Mouse (Mus musculus): ENCODE measurements around the gene Ercc1. TPM values are rescaled to one million over a fixed set of nuclear protein-coding genes. Genes with fewer than 3 reads are reported as not detected.

The Ercc1 gene
- total RNA-seq, 4 experiments from 2014 or later, result 34.9 to 42.8 (median 38.6) TPM

DNA sequence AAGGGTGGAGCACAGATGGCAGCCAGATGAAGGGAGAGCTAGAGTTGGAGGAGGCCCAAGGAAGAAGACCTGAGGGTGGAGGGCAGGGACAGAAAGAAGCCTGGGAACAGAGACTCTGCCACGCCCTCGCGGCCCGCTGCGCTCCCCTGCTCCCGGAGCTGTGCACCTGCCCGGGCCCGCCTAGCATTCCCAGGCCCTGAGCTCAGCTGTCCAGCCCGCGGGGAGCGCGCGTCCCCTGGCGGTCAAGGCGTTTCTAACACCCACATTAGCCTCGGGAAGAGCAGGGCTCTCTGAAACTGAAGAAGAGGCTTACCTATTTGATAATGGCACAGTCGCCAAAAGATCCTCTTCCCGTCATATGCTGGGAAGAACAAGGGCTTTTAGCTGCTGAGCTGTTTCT, 19.3 kb downstream of the Ercc1 start:
- peak in 1 of 2 experiments; percentile 58 for DNase-seq (ENCODE audit: low spot score in 2 of 2)

DNA sequence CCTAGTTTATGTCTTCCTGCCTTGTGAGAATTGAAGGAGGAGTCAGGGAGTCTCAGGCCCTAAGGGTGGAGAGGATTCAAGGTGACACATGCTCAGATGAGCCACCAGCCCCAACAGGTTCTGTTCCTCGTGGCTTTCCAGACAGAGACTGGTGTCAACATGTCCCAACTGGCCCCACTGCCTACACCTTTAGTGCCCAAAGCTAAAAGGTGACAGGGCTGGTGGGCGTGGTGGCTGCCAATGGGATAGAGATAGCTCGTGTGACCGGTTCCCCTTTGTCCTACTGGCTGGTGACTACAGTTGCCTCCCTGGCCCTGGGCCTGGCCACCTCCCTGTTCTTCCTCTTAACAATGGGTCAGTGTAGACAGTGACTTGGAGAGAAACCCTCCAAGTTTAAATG, 20.8 kb downstream of the Ercc1 start:
- DNase-seq (ENCODE audit: low spot score in 2 of 2), result no peak

DNA sequence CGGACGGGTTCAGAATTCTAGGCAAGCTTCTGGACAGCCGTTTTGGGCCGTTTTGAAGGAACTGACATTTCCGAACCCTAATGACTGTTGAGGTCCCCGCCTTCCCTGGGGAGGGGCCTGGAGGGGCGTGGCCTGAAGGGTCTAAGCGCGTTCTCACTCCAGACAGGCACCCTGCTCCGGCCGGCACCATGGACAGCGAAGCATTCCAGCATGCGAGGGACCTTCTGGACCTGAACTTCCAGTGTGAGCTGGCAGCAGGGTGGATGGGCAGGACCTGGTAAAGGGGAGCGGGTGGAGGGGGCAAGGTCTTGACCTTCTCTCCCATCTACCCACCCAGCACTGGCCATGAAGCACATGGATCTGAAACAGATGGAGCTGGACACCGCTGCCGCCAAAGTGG, 23.8 kb downstream of the Ercc1 start:
- no peak for DNase-seq (ENCODE audit: low spot score in 2 of 2)

DNA sequence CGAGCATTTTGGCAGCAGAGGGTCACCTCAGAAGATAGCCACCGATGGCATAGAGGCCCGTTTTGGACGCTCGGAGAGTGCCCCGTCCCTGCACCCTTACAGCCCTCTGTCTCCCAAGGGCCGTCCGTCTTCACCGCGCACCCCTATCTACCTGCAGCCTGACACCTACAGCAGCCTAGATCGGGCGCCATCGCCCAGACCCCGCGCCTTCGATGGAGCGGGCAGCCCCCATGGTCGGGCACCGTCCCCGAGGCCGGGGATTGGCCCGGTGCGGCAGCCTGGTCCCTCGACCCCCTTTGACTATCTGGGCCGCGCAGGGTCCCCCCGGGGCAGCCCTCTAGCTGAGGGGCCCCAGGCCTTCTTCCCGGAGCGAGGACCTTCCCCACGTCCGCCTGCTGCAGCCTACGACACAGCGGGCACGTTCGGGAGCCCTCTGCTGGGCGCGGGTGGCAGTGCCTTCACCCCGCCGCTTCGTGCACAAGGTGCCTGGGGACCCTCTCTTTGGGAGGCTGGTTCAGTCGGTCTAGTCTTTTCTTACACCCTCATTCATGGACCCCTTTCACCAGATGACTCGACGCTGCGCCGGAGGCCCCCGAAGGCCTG, 25.3 kb downstream of the Ercc1 start:
- DNase-seq (ENCODE audit: low spot score in 2 of 2), result peak in 1 of 2 experiments; percentile 65

DNA sequence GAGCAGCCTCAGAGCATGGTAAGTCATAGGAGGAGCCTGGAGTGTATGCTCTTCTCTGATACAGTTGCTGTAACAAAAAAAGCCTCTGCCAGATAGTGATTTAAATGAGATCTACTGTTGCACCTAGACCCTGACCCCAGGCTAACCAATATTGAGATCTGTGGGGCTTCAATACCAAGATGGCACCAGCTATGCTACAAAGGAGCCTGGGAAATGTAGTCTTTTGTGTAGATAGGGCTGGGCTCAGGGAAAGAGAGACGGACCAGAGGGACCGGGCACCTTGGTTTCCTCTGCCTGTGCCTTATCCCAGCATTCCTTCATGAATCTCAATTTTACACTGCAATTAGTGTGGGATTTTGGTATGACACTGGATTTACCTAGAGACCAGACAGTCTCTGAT, 28.8 kb downstream of the Ercc1 start:
- DNase-seq (ENCODE audit: low spot score in 2 of 2), result no peak

DNA sequence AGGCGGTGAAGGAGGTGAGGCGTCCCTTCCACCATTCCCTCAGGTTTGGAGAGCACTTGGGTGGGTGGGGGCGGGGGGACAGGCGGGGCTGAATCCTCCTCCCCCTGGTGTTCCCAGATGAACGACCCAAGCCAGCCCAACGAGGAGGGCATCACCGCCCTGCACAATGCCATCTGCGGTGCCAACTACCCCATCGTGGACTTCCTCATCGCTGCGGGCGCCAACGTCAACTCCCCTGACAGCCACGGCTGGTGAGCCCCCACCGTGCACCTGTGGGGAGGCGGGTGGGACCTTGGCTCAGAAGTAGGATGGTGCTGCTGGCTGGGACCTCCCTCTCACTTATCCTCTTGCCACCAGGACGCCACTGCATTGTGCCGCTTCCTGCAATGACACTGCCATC, 30.8 kb downstream of the Ercc1 start:
- DNase-seq (ENCODE audit: low spot score in 2 of 2), result no peak

DNA sequence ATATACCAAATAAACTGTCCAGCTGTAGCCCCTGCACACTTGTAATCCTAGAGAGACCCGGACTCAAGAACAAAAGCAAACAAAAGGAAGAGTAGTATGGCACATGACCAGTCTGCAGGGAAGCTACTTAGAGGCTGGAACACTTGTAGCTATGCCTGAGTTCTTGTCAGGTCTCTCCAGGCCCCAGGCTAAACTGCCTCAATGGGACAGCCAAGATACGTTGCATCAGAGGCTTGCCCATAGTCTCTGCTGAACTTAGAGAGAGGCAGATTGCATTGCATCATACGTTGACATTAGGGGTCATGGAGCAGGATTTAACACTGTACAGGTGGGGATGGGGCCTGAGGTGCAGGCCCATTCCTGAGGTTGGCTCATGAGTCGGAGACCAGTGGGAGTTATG, 31.4 kb downstream of the Ercc1 start:
- DNase-seq (ENCODE audit: low spot score in 2 of 2), result no peak

DNA sequence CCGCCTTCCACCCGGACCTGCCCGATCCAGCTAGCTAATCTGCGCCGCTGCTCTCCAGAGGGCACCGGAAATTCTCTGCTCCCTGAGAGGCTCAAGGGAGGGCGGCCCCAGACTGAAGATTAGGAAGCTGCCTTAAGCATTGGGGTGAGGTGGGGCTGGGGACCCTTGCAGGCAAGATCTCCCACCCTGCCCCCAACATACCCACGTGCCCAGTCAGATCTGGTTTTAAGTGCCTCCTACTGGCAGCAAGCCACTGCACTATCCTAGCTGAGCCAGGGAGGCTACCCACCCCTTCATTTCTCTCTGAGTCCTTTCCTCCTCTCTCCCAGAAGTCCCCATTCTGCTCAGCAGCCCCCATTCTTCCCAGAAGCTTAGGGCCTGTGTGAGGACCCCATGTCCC, 33.5 kb downstream of the Ercc1 start:
- no peak for DNase-seq (ENCODE audit: low spot score in 2 of 2)

DNA sequence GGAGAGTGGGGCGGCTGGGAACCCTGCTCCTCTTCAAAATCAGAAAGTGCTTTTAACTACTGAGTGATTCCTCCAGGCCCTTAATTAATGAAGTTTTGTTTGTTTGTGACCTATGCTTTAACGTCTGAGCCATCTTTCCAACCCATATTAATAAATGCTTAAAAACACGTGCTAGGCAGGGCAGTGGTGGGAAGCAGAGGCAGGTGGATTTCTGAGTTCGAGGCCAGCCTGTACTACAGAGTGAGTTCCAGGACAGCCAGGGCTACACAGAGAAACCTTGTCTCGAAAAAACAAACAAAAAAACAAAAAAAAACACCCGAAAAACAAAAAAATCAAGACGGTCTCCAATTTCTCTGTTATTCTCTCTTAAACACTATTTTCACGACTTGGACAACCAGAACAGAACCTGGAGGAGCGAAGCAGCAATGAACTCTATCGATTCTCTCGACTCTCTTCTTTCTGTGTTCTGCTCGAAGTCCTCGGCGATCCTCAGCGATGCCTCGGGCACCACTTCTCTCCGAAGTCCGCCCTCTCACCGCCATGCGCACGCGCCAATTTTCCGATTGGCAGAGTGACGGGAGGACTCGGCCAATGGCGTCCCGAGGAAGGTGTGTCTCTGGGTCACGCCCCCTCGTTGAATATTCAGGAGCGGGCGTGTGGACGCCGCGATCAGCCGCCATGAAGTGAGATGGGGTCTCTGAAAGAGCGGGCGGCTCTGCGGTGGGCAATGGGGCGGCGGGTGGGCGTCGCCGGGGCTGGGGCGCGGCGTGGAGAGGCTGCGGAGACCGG, 37.0 kb downstream of the Ercc1 start, which contains the start of gene Ercc2:
Gene Ercc2 (plus strand): TSS at position 634 of the 789 bp plus-strand sequence.
- DNase-seq (ENCODE audit: low spot score in 2 of 2), result peak; percentile 94 to 97

DNA sequence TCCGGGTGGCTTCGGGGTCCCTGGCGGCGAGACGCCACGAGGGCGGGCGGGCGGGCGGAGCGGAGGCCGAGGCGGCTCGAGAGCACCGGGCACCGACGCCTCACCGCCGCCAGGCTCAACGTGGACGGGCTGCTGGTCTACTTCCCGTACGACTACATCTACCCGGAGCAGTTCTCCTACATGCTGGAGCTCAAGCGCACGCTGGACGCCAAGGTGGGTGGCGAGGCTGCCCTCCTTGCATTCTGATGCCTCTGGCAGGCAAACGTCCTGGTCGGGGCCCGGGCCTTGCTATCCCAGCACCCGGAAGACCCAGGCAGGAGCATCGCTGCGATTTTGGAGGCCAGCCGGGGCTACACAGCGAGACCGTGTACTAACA, 37.6 kb downstream of the Ercc1 start:
- no peak for DNase-seq (ENCODE audit: low spot score in 2 of 2)

DNA sequence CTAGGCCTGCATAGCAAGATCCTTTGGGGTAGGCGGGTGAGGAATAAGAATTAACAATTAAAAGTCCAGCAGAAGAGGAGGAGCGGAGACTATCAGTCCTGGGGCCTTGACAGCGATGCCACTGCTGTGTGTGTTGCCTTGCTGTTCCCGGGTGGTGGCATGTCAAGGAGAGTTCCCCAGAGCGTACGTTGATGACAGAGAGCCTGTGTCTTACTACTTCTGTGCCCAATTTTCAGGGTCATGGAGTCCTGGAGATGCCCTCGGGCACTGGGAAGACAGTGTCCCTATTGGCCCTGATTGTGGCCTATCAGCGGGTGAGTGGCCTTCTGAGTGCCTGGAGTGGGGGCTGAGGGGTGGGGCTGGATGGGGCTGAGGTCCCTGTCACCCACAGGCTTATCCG, 39.1 kb downstream of the Ercc1 start:
- DNase-seq (ENCODE audit: low spot score in 2 of 2), result no peak

DNA sequence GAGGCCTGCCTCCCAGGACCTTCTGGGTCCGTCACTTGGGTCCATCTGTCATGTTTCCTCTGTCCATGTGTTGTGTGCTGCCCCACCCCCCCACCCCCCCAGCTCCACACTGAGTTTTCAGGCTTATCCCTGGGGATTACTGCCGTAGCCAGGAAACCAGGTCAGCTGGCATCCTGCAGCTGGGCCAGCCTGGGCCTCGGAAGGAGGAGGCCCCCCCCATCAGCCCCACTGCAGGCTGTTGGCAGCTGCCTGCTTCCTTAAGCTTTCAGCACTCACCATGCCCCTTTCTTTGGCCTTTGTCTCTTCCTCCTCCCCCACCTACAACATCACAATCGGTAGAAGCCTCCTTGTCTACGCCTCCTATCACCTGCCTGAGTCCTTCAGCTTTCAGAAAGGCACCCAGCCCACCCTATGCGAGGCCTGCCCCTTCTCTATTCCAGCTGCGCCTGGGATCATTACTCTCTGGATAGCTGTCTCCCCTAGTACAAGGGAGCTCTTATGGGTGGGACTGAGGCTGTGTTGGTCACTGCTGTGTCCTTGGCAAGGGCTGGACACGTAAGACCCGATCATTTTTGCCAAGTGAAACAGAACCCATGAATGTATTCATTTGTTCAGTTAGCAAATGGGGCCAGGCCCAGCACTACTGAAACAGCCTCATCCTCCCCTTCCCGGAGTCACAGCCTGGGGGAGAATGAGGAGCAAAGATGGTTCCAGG, 44.3 kb downstream of the Ercc1 start:
- no peak for DNase-seq (ENCODE audit: low spot score in 2 of 2)

DNA sequence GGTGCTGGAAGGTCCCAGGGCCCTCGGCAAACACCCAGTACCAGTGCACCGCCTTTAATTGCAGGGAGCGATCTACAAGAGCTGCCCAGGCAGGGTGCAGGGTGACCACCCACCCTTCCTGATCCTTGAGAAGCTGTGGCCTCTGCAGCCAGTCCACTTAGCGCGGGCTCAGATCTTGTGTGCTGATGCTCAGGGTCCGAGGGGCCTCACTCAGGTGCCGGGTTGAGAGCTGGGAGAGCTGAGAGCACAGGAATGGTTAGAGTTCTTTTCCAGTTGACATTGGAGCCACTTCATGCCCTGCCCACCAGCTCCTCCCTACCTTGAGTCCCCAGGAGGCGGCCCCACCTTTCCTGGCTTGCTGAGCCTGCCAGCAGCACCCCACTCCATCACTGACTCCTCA, 49.9 kb downstream of the Ercc1 start:
- no peak for DNase-seq (ENCODE audit: low spot score in 2 of 2)

DNA sequence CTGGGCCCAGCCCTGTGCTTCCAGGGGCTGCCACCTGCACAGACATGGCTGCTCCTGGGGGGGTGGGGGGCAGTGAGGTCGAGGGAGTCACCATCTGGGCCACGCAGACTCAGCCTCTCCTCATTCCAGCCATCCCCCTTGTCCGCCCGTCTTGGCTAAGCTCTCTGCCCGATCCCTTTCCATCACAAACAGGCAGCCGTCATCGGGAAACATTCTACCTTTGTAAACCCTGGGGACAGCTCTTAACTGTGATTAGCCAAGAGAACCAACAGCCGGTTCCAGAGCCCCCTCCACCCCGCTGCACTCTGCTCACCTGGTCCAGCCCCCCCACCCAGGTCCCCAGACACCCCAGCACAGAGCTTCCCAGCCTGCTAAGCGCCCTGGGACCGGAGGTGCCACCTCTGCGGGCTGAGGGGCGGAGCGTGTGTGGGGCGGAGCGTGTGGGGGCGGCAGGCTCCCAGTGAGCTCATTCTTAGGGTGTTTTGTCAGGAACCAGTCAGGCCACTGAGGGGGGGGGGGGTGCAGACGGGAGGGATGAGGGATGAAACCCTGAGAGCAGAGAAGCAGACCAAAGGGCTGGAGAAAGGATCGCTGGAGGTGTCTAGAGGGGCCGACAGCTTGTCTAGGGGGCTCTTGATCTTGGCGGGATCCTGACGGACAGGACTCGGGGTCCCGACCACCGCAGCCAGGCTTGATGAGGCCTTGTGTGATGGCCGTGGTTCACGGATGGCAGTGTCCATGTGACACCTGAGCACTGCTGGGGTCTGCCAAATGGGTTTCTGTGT, 55.1 kb downstream of the Ercc1 start:
- no peak for DNase-seq (ENCODE audit: low spot score in 2 of 2)

DNA sequence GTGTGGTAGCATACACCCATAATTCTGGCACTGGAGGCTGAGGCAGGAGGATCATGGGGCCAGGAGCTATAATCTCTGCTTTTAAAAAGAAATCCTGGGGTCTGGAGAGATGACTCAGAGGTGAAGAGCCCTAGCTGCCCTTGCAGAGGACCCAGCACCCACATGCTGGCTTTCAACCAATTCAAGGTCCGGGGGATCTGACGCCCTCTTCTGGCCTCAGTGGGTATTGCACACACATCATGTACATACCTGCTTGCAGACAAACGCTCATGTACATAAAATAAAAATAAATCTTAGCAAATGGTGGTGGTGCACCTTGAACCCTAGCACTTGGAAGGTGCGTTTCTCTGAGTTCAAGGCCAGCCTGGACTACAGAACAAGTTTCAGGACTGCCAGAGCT, 56.4 kb downstream of the Ercc1 start:
- no peak for DNase-seq (ENCODE audit: low spot score in 2 of 2)

DNA sequence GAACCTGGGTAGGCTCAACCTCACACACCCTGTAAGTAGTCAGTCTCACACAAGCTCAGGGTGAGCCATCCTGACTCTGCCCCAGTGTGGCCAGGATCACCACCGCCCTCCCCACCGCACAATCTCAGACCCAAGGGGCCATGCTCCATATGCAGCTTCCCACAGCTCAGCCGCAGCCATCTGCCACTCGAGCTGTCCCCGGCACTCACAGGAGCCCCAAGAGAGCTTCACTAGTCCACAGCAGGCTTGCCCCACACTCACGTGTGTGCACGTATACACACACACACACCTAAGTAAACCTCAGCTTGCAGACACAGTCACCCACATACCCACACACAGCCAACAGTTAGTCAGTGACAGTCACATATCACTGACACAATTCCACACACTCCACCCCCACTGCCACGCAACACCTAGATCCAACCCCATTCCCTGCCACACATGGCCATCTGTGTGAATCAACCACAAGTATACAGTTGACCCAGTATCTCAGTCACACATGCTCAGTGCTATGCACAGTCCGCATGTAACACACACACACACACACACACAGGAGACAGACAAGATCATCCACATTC, 58.0 kb downstream of the Ercc1 start:
- DNase-seq (ENCODE audit: low spot score in 2 of 2), result no peak

DNA sequence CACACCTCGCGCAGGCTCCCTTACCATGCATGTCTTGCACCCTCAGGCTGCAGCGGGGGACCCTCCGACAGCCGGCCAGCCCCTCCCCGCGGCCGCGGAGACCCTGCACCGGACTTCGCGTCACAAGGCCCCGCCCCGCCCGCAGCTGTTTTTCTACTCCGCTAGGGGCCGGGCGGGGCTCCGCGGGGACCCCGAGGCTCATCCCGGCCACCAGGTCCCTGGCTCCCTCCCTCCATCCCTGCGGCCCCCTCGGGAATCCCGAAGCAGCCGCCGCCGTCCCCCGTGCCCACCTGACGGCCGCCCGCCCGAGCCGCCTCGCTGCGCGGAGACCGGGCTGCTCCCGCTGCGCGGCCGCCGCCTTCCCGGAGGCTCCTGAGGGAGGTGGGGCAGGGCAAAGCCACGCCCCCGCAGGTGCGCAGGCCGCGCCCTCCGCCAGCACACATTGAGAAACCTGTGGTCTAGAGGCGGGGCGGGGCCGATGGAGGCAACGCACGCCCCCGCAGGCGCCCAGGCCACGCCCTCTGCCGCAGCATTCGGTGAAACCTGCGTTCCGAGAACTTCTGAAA, 59.2 kb downstream of the Ercc1 start, which contains the start of gene Klc3:
Gene Klc3 (minus strand): TSS at position 374 of the 566 bp plus-strand sequence.
- DNase-seq (ENCODE audit: low spot score in 2 of 2), result no peak

DNA sequence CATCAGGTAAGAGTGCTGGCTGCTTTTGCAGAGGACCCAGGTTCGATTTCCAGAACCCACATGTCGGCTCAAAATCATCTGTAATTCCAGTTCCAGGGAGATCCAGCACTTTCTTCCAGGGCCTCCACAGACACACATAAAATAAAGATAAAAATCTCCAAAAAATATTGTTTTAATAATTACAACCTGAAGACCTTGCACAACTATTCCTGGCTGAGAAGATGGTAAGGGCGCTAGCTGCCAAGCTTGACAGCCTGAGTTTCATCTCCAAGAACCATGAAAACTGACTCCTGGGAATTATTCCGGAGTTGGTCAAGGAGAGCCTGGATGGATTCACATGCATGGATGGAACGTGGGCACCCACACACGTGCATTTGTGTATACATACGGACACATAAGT, 59.9 kb downstream of the Ercc1 start, which contains the start of gene Ckm:
Gene Ckm (plus strand): TSS at position 301 of the 400 bp plus-strand sequence.
- no peak for DNase-seq (ENCODE audit: low spot score in 2 of 2)

DNA sequence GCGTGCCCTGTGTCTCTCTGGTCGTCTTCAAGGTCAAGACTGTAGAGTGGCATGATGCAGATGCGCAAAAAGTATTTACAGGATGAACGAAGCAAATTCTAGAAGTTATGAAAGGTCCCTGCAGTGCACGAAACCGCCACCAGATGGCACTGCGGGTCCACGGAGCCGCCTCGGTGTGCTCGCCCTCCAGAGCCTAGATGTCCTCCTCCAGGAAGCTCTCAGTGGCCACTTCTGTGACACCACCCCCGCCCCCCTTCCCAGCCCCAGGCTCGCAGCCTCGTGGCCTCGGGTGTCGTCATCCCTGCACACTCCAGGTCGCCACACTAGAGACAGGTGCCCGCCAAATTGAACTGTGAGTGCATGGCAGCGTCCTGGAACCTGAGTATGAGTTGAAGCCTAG, 60.8 kb downstream of the Ercc1 start:
- peak in 1 of 2 experiments; percentile 89 for DNase-seq (ENCODE audit: low spot score in 2 of 2)
